Mouse (Mus musculus) bone marrow, adult 2 months (tissue): ENCODE measurements around the gene Colgalt1. TPM values are rescaled to one million over a fixed set of nuclear protein-coding genes. Genes with fewer than 3 reads are reported as not detected.
A peak's percentile ranks its signal among the peaks of the same experiment; 100 is the strongest.

Experiments
- H3K27ac ChIP-seq: fragments of 200-500 bp; 2 replicates; pipeline ENCODE4 v1.5.1; 2012; ENCODE audit warnings: low read depth, mild to moderate bottlenecking, control low read depth, inconsistent platforms, low read length; ENCODE audit not compliant: control insufficient read depth, poor library complexity, insufficient read depth
- H3K4me1 ChIP-seq: fragments of 200-500 bp; 2 replicates; pipeline ENCODE4 v1.6.1; 2011; ENCODE audit warnings: low read length; ENCODE audit not compliant: control insufficient read depth, insufficient read depth
- H3K4me3 ChIP-seq: fragments of 200-500 bp; replicated peaks from 2 replicates; pipeline ENCODE3; 2011; ENCODE audit warnings: mild to moderate bottlenecking, low read depth, low read length, control low read depth; ENCODE audit not compliant: control insufficient read depth
- CTCF ChIP-seq: fragments of 200-500 bp; IDR thresholded peaks from 2 replicates; pipeline ENCODE4 v1.5.1; 2011; ENCODE audit warnings: low read length, control low read depth; ENCODE audit not compliant: control insufficient read depth, insufficient read depth
- POLR2A ChIP-seq: fragments of 200-500 bp; IDR thresholded peaks from 2 replicates; pipeline ENCODE4 v1.6.1; 2011; ENCODE audit warnings: low read depth, mild to moderate bottlenecking, control low read depth, low read length, borderline replicate concordance; ENCODE audit not compliant: control insufficient read depth
- WGBS: fragments of 180-500 bp; shearing (Covaris S2); methylation state at CpG from one replicate; pipeline ENCODE4 v1.1.7; 2018; 5-methylcytosine and 5-hydroxymethylcytosine counted together
- polyA plus RNA-seq: library from polyadenylated mRNA; stranded (reverse); fragments of >200 nt; gene quantifications from 2 replicates; pipeline ENCODE4 v1.2.4, GENCODE M21; 2011; ENCODE audit warnings: low replicate concordance; ENCODE audit not compliant: missing spikeins, insufficient read depth, insufficient read length

Colgalt1 gene
- polyA plus RNA-seq, 1 experiment, result 53.0 TPM

DNA sequence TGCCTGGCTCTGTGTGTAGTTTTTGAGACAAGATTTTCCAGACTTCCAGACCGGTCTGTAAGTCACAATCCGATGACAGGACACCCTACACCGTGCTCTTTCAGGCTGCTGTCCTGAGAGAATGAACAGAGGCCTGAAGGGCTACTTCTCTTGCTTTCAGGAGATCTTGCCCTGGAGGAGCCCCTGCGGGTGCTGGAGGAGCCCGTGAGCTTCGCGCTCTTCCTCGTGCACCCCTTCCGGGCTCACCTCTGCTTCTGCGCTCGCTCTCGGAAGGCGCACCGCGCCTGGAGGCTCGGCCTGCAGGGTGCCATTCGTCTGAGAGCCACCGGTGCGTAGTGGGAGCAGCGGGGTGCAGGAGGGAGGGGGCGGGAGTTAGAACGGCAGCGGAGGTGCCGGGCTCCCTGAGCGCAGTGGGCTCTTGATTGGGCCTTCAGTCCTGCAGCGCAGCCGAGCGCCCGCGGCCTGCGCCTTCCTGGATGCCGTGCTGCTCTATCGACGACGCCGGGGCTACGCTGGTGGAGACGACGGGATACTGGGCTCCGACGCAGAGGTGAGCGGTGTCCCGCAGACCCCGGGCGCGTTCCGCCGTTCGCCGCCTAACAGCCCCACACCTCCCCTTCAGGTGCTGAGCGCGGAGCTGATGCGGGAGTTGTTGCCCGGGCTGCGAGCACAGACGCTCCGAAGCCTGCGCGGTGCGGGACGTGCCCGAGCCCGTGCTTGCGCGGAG is 8.7 kb upstream of the Colgalt1 start:
- TF ChIP-seq POLR2A (no peak), CTCF (no peak)
- no peaks in the 10 kb centered on the region; the same call in 1 of the 2 replicates for H3K4me1 ChIP-seq
- H3K4me3 ChIP-seq, result no peak overlapping the region
- 5% methylated on average over 65 of the region's 65 CpGs for WGBS
- no peak overlapping the region; the same call in 1 of the 2 replicates for H3K27ac ChIP-seq

DNA sequence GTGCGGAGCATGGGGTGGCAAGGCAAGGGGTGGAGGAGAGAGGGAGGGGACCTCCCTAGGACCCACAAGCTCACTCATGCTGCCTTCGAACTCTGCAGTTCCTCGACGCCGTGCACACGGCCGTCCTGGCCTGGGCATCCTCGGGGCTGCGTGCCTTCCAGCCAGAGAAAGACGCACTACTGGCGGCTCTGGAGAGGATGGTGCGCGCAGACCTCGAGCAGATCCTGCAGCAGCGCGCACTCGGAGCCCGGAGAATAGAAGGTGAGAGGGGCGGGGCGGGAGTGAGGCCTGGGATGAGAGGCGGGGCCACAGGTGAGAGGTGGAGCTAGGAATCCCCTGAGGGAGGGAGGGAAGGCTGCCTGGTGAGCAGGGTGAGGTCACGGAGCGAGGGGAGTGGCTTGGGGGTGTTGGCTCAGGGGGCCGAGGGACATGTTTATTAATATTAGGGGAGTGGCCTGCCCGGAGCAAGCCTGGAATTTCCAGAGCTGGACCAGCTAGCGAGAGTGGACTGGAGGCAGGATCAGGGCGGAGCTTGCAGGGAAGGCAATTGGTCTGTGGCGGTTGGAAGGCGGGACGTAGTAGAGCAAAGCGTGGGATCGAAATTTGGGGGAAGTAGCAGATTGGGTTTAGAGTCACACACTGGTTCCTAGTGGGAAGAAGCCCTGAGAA is 8.0 kb upstream of the Colgalt1 start:
- TF ChIP-seq POLR2A (no peak), CTCF (no peak)
- WGBS, result 17% methylated on average over 32 of the region's 32 CpGs
- no peak overlapping the region; the same call in 1 of the 2 replicates for H3K27ac ChIP-seq
- no peak overlapping the region for H3K4me3 ChIP-seq
- H3K4me1 ChIP-seq, result no peaks in the 10 kb centered on the region

DNA sequence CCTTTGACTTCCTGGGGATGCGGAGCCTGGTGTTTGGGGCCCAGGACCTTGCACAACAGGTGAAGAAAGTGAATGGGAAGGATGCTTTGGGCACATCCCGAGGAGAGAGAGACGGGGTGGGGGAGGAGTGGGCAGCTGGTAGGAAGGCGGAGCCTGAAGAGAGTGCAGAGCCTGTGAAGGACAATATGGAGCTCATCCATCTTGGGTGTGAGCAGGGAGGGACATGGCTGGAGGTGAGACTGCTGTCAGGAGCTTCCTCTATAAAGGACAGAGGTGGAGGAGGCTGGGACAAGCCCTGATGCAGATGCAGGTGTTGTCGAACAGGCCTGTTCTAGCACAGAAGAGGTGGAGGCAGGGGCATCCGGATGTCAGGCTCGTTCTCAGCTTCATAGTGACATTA is 6.8 kb upstream of the Colgalt1 start:
- Histone ChIP-seq H3K4me3 (no peak overlapping the region), H3K4me1 (no peaks in the 10 kb centered on the region), H3K27ac (no peak overlapping the region)
- 75% methylated on average over 7 of the region's 7 CpGs for WGBS
- no peak for TF ChIP-seq CTCF
- TF ChIP-seq POLR2A, result no peak

DNA sequence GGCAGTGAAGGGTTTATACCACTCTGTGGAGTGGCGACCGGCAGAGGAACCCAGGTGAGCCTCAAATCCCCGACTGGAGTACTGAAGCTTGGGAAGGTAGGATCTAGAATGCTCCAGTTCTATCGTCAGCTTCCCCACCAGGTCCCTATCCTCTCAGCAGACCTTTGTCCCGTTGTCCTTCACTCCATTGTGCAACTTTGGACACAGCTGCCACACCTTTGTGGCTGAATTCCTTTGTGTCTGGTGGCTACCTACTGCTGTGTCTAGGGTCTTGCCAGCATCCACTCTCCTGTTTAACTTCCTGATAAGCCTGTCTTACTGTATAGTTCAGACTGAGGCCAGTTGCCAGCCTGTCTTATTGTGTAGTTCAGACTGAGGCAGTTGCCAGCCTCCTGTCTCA is 1.3 kb downstream of the Colgalt1 start:
- Histone ChIP-seq H3K27ac (no peak overlapping the region), H3K4me1 (peaks cover 12% of the 10 kb centered on the region)
- 20% methylated on average over 5 of the region's 5 CpGs for WGBS

DNA sequence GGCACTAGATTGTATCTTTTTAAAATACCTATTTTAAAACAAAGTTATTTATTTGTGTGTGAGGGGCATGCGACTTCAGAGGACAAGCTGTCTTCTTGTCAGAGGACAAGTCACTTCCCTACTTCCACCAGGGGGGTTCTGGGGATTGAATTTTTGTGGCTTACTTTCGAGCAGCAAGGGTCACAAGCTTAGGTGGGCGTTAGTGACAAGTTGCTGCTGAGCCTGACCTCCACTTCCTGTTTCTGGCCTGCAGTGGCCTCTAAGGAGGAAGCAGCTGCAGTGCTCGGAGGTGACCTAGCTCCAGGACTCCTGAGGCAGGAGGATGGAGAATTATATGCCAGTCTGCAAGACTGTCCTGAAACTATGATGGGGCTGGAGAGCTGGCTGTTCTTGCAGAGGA is 2.6 kb downstream of the Colgalt1 start:
- Histone ChIP-seq H3K27ac (no peak overlapping the region; the same call in 1 of the 2 replicates), H3K4me1 (peaks cover 12% of the 10 kb centered on the region)

More for the DNA sequence above, 1.3 kb downstream of the Colgalt1 start:
- TF ChIP-seq POLR2A, result no peak
- TF ChIP-seq CTCF, result no peak
- H3K4me3 ChIP-seq, result peak overlapping the region; percentile 86

DNA sequence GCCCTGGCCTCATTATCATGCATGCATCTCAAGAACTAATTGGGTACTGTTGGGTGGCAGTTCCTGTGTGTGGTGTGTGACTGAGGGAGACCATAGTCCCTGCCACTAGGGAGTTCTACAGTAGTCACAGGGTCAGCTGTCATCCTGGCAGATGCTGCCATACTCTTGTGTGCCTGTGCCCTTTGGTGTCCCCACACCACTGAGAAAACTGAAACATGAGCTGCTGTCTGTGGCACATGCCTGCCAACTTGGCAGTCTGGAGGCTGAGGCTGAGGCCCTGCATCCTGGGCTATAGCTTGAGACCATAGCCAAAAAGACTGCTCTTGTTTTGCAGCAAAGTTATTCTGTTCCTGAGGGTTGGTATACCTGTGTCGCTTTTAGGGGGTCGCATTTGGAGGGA is 9.0 kb downstream of the Colgalt1 start:
- no peak for TF ChIP-seq CTCF
- TF ChIP-seq POLR2A, result no peak
- H3K4me3 ChIP-seq, result no peak overlapping the region
- 92% methylated on average over 2 of the region's 2 CpGs for WGBS
- H3K4me1 ChIP-seq, result no peaks in the 10 kb centered on the region
- H3K27ac ChIP-seq, result no peak overlapping the region

More for the DNA sequence above, 2.6 kb downstream of the Colgalt1 start:
- no peak overlapping the region for H3K4me3 ChIP-seq
- 14% methylated on average over 4 of the region's 4 CpGs for WGBS
- TF ChIP-seq CTCF, result no peak
- TF ChIP-seq POLR2A, result no peak

DNA sequence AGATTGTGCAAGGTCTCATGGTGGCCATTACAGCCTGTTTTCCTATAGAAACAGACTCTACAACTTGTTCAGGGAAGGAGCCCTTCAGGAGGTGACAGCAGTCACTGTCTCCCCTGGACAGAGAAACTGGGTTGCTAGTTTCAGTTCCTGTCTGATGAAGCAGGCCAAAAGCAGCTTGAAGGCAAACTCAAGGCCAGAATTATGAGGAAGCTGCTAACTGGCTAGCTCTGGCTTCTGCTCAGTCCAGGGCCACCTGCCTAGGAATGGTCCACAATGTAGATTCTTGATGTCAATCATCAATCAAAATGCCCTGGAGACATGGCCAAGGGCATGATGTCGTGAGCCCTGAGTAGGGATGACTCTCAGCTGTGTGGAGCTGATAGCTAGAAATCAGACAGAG is 14.3 kb downstream of the Colgalt1 start:
- Histone ChIP-seq H3K4me1 (peaks cover 1% of the 10 kb centered on the region; the same call in 1 of the 2 replicates), H3K4me3 (no peak overlapping the region), H3K27ac (no peak overlapping the region)
- TF ChIP-seq POLR2A (no peak), CTCF (no peak)
- 59% methylated on average over 1 of the region's 1 CpGs for WGBS

DNA sequence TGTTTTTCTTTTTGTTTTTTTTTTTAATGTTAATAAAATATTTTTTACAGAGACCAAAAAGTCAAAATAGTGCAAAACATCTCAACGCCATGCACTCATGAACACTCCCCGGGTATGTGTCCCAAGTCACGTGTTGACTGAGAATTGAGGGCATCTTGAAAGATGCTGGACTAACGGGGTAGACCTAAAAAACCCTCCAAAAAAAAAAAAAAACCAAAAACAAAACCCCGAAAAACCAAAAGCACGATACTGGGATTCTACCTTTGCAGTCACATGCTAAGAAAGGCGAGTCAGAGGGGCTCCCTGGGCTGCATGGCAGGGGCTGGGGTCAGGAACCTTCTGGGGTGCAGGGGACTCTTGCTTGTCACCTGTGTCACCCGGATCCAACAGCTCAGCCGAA is 16.0 kb downstream of the Colgalt1 start:
- TF ChIP-seq POLR2A (no peak), CTCF (no peak)
- 81% methylated on average over 9 of the region's 9 CpGs for WGBS
- H3K27ac ChIP-seq, result no peak overlapping the region

More for the DNA sequence above, 16.0 kb downstream of the Colgalt1 start:
- Histone ChIP-seq H3K4me1 (peaks cover 1% of the 10 kb centered on the region; the same call in 1 of the 2 replicates), H3K4me3 (no peak overlapping the region)
